In genomic region chr17:26686334-26687000, GRCm38 (mm10) we compare ENCODE assay signal across 22 mouse cellular contexts. TPM values are rescaled to one million over a fixed set of nuclear protein-coding genes. Genes with fewer than 3 reads are reported as not detected.
DNase-seq lines count a peak whose midpoint lies in the region; ATAC-seq and TF ChIP-seq lines count a peak whose summit lies in the region.
"Had no signal": no experiment of that assay in that cellular context is flagged by ENCODE, and none has a peak within 500 bp of the region (broad histone marks: within the 10 kb centered on the region; RNA-seq: fewer than 3 reads in every experiment).

No protein-coding gene starts in this region.

- DNase-seq in gastrocnemius, adult 2 months = no peak
- no peak for DNase-seq in gastrocnemius, postnatal 36 days
- peak; percentile 38 for DNase-seq in kidney, adult 9 months
- peak; percentile 18 for DNase-seq in R1 (ENCODE audit: low read depth, low spot score)
- no peak for DNase-seq in liver, postnatal 0 days
- DNase-seq in left cerebral cortex, postnatal 10 days (ENCODE audit: extremely low spot score in 1 of 2, low spot score in 2 of 2) = no peak
- DNase-seq in thymus, postnatal 4 days = no peak
- DNase-seq: adrenal gland, postnatal 36 days; cerebellum, adult 11-12 months; cerebellum, postnatal 25 days; heart, adult 18-20 months; heart, postnatal 36 days; lung, adult 18-20 months; lung, postnatal 14 days; right cerebral cortex, postnatal 4 days; thymus, postnatal 14 days had no signal

- 86% methylated on average over 17 of the region's 17 CpGs for WGBS in kidney, embryonic 14.5 days
- WGBS in liver, postnatal 0 days (ENCODE audit: insufficient replicate concordance) = 63% methylated on average over 17 of the region's 17 CpGs

- H3K9ac ChIP-seq in kidney, embryonic 14.5 days (ENCODE audit: low read depth, low read length) = no peak overlapping the region
- H3K9ac ChIP-seq in liver, postnatal 0 days (replicated peaks) = 0 out of 2 replicates have a peak overlapping the region, but pooled peaks have one; percentile 9
- H3K9ac ChIP-seq: forebrain, embryonic 12.5 days; hindbrain, embryonic 15.5 days; intestine, embryonic 15.5 days; limb, embryonic 13.5 days had no signal

- ATAC-seq in kidney, embryonic 14.5 days (ENCODE audit: low FRiP score, low TSS enrichment) = no peak
- ATAC-seq in liver, postnatal 0 days = no peak
- ATAC-seq: CD4-positive, CD25-positive, alpha-beta regulatory T cell, adult 4 months; intestine, embryonic 15.5 days had no signal

- no peaks in the 10 kb centered on the region for H3K27me3 ChIP-seq in kidney, embryonic 14.5 days (ENCODE audit: control insufficient read depth, insufficient read depth, low read length)
- no peaks in the 10 kb centered on the region for H3K27me3 ChIP-seq in liver, postnatal 0 days (ENCODE audit: insufficient read depth, low read length)
- H3K27me3 ChIP-seq: forebrain, embryonic 12.5 days; hindbrain, embryonic 15.5 days; intestine, embryonic 15.5 days; limb, embryonic 13.5 days had no signal

- H3K4me2 ChIP-seq in kidney, embryonic 14.5 days (replicated peaks; ENCODE audit: low read depth, low read length) = no peak overlapping the region
- no peak overlapping the region for H3K4me2 ChIP-seq in liver, postnatal 0 days (ENCODE audit: low read depth, low read length)
- H3K4me2 ChIP-seq: forebrain, embryonic 12.5 days; hindbrain, embryonic 15.5 days; intestine, embryonic 15.5 days; limb, embryonic 13.5 days had no signal

- TF ChIP-seq CTCF in gastrocnemius, adult 2 months (IDR thresholded peaks at IDR 0.05) = no peak
- TF ChIP-seq CTCF in liver, postnatal 0 days (IDR thresholded peaks at IDR 0.05; ENCODE audit: low read depth) = no peak

- peaks cover 10% of the 10 kb centered on the region; the same call in 1 of the 2 replicates for H3K36me3 ChIP-seq in kidney, embryonic 14.5 days (ENCODE audit: control insufficient read depth, insufficient read depth, low read length)
- H3K36me3 ChIP-seq in liver, postnatal 0 days (replicated peaks; ENCODE audit: insufficient read depth, low read length) = peaks cover 18% of the 10 kb centered on the region

- intact Hi-C loops in gastrocnemius, adult 2 months (cut with DNase I) = no loop called here
- intact Hi-C loops in gastrocnemius, postnatal 36 days (cut with DNase I) = no loop called here
- intact Hi-C loops in left cerebral cortex, postnatal 10 days (cut with DNase I) = no loop called here

- H3K4me1 ChIP-seq in kidney, embryonic 14.5 days (ENCODE audit: control insufficient read depth, insufficient read depth, low read length) = no peaks in the 10 kb centered on the region
- H3K4me1 ChIP-seq in liver, postnatal 0 days (ENCODE audit: insufficient read depth) = peaks cover 2% of the 10 kb centered on the region; the same call in 1 of the 2 replicates
- H3K4me1 ChIP-seq: intestine, embryonic 15.5 days had no signal

- no peak overlapping the region for H3K4me3 ChIP-seq in gastrocnemius, adult 2 months
- H3K4me3 ChIP-seq in kidney, embryonic 14.5 days (ENCODE audit: low read length) = no peak overlapping the region
- no peak overlapping the region for H3K4me3 ChIP-seq in liver, postnatal 0 days (ENCODE audit: low read depth, low read length)
- H3K4me3 ChIP-seq: forebrain, embryonic 12.5 days; hindbrain, embryonic 15.5 days; intestine, embryonic 15.5 days; limb, embryonic 13.5 days had no signal

- TF ChIP-seq EP300 in liver, postnatal 0 days (IDR thresholded peaks at IDR 0.05; ENCODE audit: low read depth) = no peak

- H3K9me3 ChIP-seq in kidney, embryonic 14.5 days (ENCODE audit: control insufficient read depth, low read length) = no peaks in the 10 kb centered on the region
- no peaks in the 10 kb centered on the region for H3K9me3 ChIP-seq in liver, postnatal 0 days (ENCODE audit: low read length)
- H3K9me3 ChIP-seq: forebrain, embryonic 12.5 days; hindbrain, embryonic 15.5 days; intestine, embryonic 15.5 days; limb, embryonic 13.5 days had no signal

- peak overlapping the region; percentile 20; the same call in 1 of the 2 replicates for H3K27ac ChIP-seq in gastrocnemius, adult 2 months
- no peak overlapping the region for H3K27ac ChIP-seq in kidney, embryonic 14.5 days (ENCODE audit: low read depth, low read length)
- no peak overlapping the region for H3K27ac ChIP-seq in liver, postnatal 0 days (ENCODE audit: low read depth)
- H3K27ac ChIP-seq: forebrain, embryonic 12.5 days; hindbrain, embryonic 15.5 days; intestine, embryonic 15.5 days; limb, embryonic 13.5 days had no signal

RNA-seq across cellular contexts. Expression of gene Atp6v0e, which starts 23.4 kb away (rescaled TPM):
- total RNA-seq in gastrocnemius, adult 2 months (2021) = 10 to 100 TPM; 28.7 to 31.2 TPM
- total RNA-seq in gastrocnemius, postnatal 36 days (2021) = 10 to 100 TPM; 32.7 to 34.6 TPM
- polyA plus RNA-seq in kidney, embryonic 14.5 days (2014; fragmentation: Nextera tagmentation; extraction: Ambion mirVana) = 192 and 214 TPM in 2 replicates
- polyA plus RNA-seq in liver, postnatal 0 days (2015; fragmentation: Nextera tagmentation; extraction: Ambion mirVana) = 122 and 126 TPM in 2 replicates
- total RNA-seq in left cerebral cortex, postnatal 10 days (2021) = 10 to 100 TPM; 31.3 to 34.7 TPM

RNA-seq across cellular contexts. Expression of gene Crebrf, which starts 29.0 kb away (rescaled TPM):
- 10 to 100 TPM; 39.6 to 40.2 TPM for total RNA-seq in gastrocnemius, adult 2 months (2021)
- 10 to 100 TPM; 20.9 to 34.0 TPM for total RNA-seq in gastrocnemius, postnatal 36 days (2021)
- 4.9 and 10.5 TPM in 2 replicates for polyA plus RNA-seq in kidney, embryonic 14.5 days (2014; fragmentation: Nextera tagmentation; extraction: Ambion mirVana)
- 5.8 and 7.5 TPM in 2 replicates for polyA plus RNA-seq in liver, postnatal 0 days (2015; fragmentation: Nextera tagmentation; extraction: Ambion mirVana)
- total RNA-seq in left cerebral cortex, postnatal 10 days (2021) = 10 to 100 TPM; 26.4 to 30.1 TPM

Comparison
In these comparisons a context has a peak if more than half of its experiments do, and no peak if none do; other contexts are left out.
1. DNase-seq: peak in kidney, adult 9 months (single experiment) and R1 (single experiment); none in gastrocnemius, adult 2 months (single experiment), gastrocnemius, postnatal 36 days (0 of 2), liver, postnatal 0 days (single experiment), left cerebral cortex, postnatal 10 days (0 of 2) and thymus, postnatal 4 days (single experiment).